Mouse (Mus musculus) neural tube, embryonic 13.5 days (tissue): ENCODE measurements around the gene Elmo1. TPM values are rescaled to one million over a fixed set of nuclear protein-coding genes. Genes with fewer than 3 reads are reported as not detected.

Experiments used
- ATAC-seq: fragments of 200-750 bp; cut with Nextera tagmentation; 2 replicates; pipeline ENCODE4 v1.8.0; 2017; ENCODE audit warnings: low read depth, mild to moderate bottlenecking, moderate TSS enrichment, moderate library complexity
- H3K27ac ChIP-seq: fragments of 300-500 bp; sonication (generic); replicated peaks from 2 replicates; pipeline ENCODE4 v1.5.1; 2015; ENCODE audit warnings: moderate library complexity, mild to moderate bottlenecking, inconsistent platforms
- H3K27me3 ChIP-seq: fragments of 300-500 bp; sonication (generic); 2 replicates; pipeline ENCODE4 v1.6.1; 2015; ENCODE audit warnings: mild to moderate bottlenecking, inconsistent platforms
- H3K36me3 ChIP-seq: fragments of 300-500 bp; sonication (generic); 2 replicates; pipeline ENCODE4 v1.6.1; 2015; ENCODE audit warnings: mild to moderate bottlenecking, inconsistent platforms
- H3K4me1 ChIP-seq: fragments of 300-500 bp; sonication (generic); replicated peaks from 2 replicates; pipeline ENCODE4 v1.6.1; 2015; ENCODE audit warnings: inconsistent platforms
- H3K4me2 ChIP-seq: fragments of 300-500 bp; sonication (generic); 2 replicates; pipeline ENCODE4 v1.6.1; 2015; ENCODE audit warnings: inconsistent platforms, mild to moderate bottlenecking, moderate library complexity
- H3K4me3 ChIP-seq: fragments of 300-500 bp; sonication (generic); 2 replicates; pipeline ENCODE4 v1.5.1; 2015; ENCODE audit warnings: mild to moderate bottlenecking, inconsistent platforms
- H3K9ac ChIP-seq: fragments of 300-500 bp; sonication (generic); 2 replicates; pipeline ENCODE4 v1.6.1; 2015; ENCODE audit warnings: moderate library complexity, mild to moderate bottlenecking, inconsistent platforms
- H3K9me3 ChIP-seq: fragments of 300-500 bp; sonication (generic); 2 replicates; pipeline ENCODE4 v1.6.1; 2016; ENCODE audit warnings: inconsistent platforms
- WGBS: fragments of 180-500 bp; shearing (Covaris S2); methylation state at CpG from one replicate; pipeline ENCODE4 v1.1.7; 2015; 5-methylcytosine and 5-hydroxymethylcytosine counted together
- polyA plus RNA-seq: library from polyadenylated mRNA; unstranded; fragments of >200 nt; fragmentation: Nextera tagmentation; extraction: Ambion mirVana; gene quantifications from 2 replicates; pipeline ENCODE4 v1.2.1, GENCODE M21; 2015

Gene Elmo1
- 48.4 and 53.3 TPM in 2 replicates for polyA plus RNA-seq

GRCm38 (mm10) chr13:20090133-20090710 is at the start of gene Elmo1:
TSS of gene Elmo1 (plus strand) at chr13:20090596.
- H3K27me3 ChIP-seq, result peaks cover 10% of the 10 kb centered on the region; the same call in 1 of the 2 replicates
- peak within 1 kb of the TSS; percentile 73 for H3K9ac ChIP-seq
- peak within 1 kb of the TSS; percentile 80 for H3K27ac ChIP-seq
- peak; percentile 73 for ATAC-seq
- H3K36me3 ChIP-seq, result no peaks in the 10 kb centered on the region
- peak within 1 kb of the TSS; percentile 87 for H3K4me2 ChIP-seq
- H3K4me3 ChIP-seq, result peak within 1 kb of the TSS; percentile 75
- peaks cover 3% of the 10 kb centered on the region; the same call in 1 of the 2 replicates for H3K9me3 ChIP-seq
- peaks cover 7% of the 10 kb centered on the region for H3K4me1 ChIP-seq
- under 1% methylated on average over 37 of the region's 49 CpGs for WGBS

- Histone ChIP-seq H3K4me2 (no peak overlapping the region), H3K9ac (no peak overlapping the region), H3K4me1 (peaks cover 6% of the 10 kb centered on the region; the same call in 1 of the 2 replicates), H3K27me3 (no peaks in the 10 kb centered on the region), H3K9me3 (no peaks in the 10 kb centered on the region), H3K36me3 (no peaks in the 10 kb centered on the region), H3K27ac (peak overlapping the region; percentile 56; the same call in 1 of the 2 replicates), H3K4me3 (no peak overlapping the region)
- WGBS, result 15% methylated on average over 2 of the region's 2 CpGs
- ATAC-seq, result peak; percentile 81
These were observed 49.1 kb upstream of the Elmo1 start for GRCm38 (mm10) chr13:20041169-20041830.

- Histone ChIP-seq H3K36me3 (no peaks in the 10 kb centered on the region), H3K4me2 (no peak overlapping the region), H3K27ac (no peak overlapping the region), H3K4me1 (peaks cover 6% of the 10 kb centered on the region; the same call in 1 of the 2 replicates), H3K9me3 (no peaks in the 10 kb centered on the region), H3K9ac (no peak overlapping the region), H3K4me3 (no peak overlapping the region), H3K27me3 (no peaks in the 10 kb centered on the region)
- no peak for ATAC-seq
- WGBS, result 81% methylated on average over 2 of the region's 2 CpGs
These were observed 47.5 kb upstream of the Elmo1 start for GRCm38 (mm10) chr13:20042856-20043255.

- WGBS, result 94% methylated on average over 2 of the region's 2 CpGs
- no peaks in the 10 kb centered on the region for H3K36me3 ChIP-seq
- no peak for ATAC-seq
- H3K9me3 ChIP-seq, result no peaks in the 10 kb centered on the region
- no peaks in the 10 kb centered on the region for H3K27me3 ChIP-seq
- H3K4me2 ChIP-seq, result no peak overlapping the region
- peaks cover 6% of the 10 kb centered on the region; the same call in 1 of the 2 replicates for H3K4me1 ChIP-seq
- no peak overlapping the region for H3K27ac ChIP-seq
- H3K4me3 ChIP-seq, result no peak overlapping the region
- no peak overlapping the region for H3K9ac ChIP-seq
These were observed 45.0 kb upstream of the Elmo1 start for GRCm38 (mm10) chr13:20045350-20045749.

GRCm38 (mm10) chr13:20045836-20046235 is 44.6 kb upstream of the Elmo1 start:
- no peak overlapping the region for H3K27ac ChIP-seq
- ATAC-seq, result no peak
- H3K36me3 ChIP-seq, result no peaks in the 10 kb centered on the region
- H3K27me3 ChIP-seq, result no peaks in the 10 kb centered on the region
- no peak overlapping the region for H3K4me2 ChIP-seq
- peaks cover 6% of the 10 kb centered on the region; the same call in 1 of the 2 replicates for H3K4me1 ChIP-seq
- no peak overlapping the region for H3K9ac ChIP-seq
- WGBS, result 66% methylated on average over 5 of the region's 5 CpGs
- no peak overlapping the region for H3K4me3 ChIP-seq
- H3K9me3 ChIP-seq, result no peaks in the 10 kb centered on the region

GRCm38 (mm10) chr13:20046406-20046805 is 44.0 kb upstream of the Elmo1 start:
- no peak overlapping the region for H3K4me3 ChIP-seq
- WGBS, result 81% methylated on average over 4 of the region's 4 CpGs
- ATAC-seq, result no peak
- no peak overlapping the region for H3K9ac ChIP-seq
- no peak overlapping the region for H3K27ac ChIP-seq
- H3K36me3 ChIP-seq, result no peaks in the 10 kb centered on the region
- H3K4me2 ChIP-seq, result no peak overlapping the region
- no peaks in the 10 kb centered on the region for H3K27me3 ChIP-seq
- H3K4me1 ChIP-seq, result peaks cover 1% of the 10 kb centered on the region; the same call in 1 of the 2 replicates
- H3K9me3 ChIP-seq, result no peaks in the 10 kb centered on the region

GRCm38 (mm10) chr13:20047926-20048836 is 42.2 kb upstream of the Elmo1 start:
- Histone ChIP-seq H3K9me3 (no peaks in the 10 kb centered on the region), H3K27me3 (no peaks in the 10 kb centered on the region), H3K36me3 (no peaks in the 10 kb centered on the region), H3K4me1 (no peaks in the 10 kb centered on the region), H3K4me2 (no peak overlapping the region), H3K9ac (no peak overlapping the region), H3K27ac (no peak overlapping the region), H3K4me3 (no peak overlapping the region)
- no peak for ATAC-seq
- WGBS, result 69% methylated on average over 14 of the region's 14 CpGs

- H3K4me2 ChIP-seq, result no peak overlapping the region
- WGBS, result 56% methylated on average over 2 of the region's 2 CpGs
These were observed 41.6 kb upstream of the Elmo1 start for GRCm38 (mm10) chr13:20048837-20049160.

GRCm38 (mm10) chr13:20049654-20050053 is 40.7 kb upstream of the Elmo1 start:
- Histone ChIP-seq H3K27me3 (no peaks in the 10 kb centered on the region), H3K4me3 (no peak overlapping the region), H3K4me2 (no peak overlapping the region), H3K9me3 (no peaks in the 10 kb centered on the region), H3K4me1 (no peaks in the 10 kb centered on the region), H3K27ac (no peak overlapping the region), H3K9ac (no peak overlapping the region), H3K36me3 (no peaks in the 10 kb centered on the region)
- ATAC-seq, result no peak
- WGBS, result 75% methylated on average over 8 of the region's 8 CpGs

More at GRCm38 (mm10) chr13:20048837-20049160, 41.6 kb upstream of the Elmo1 start:
- Histone ChIP-seq H3K4me1 (no peaks in the 10 kb centered on the region), H3K27me3 (no peaks in the 10 kb centered on the region), H3K36me3 (no peaks in the 10 kb centered on the region), H3K9ac (no peak overlapping the region), H3K4me3 (no peak overlapping the region), H3K27ac (no peak overlapping the region), H3K9me3 (no peaks in the 10 kb centered on the region)
- no peak for ATAC-seq

GRCm38 (mm10) chr13:20050149-20050548 is 40.2 kb upstream of the Elmo1 start:
- H3K27ac ChIP-seq, result no peak overlapping the region
- no peak for ATAC-seq
- H3K9ac ChIP-seq, result no peak overlapping the region
- no peaks in the 10 kb centered on the region for H3K27me3 ChIP-seq
- no peaks in the 10 kb centered on the region for H3K36me3 ChIP-seq
- H3K4me3 ChIP-seq, result no peak overlapping the region
- H3K9me3 ChIP-seq, result no peaks in the 10 kb centered on the region
- 92% methylated on average over 10 of the region's 10 CpGs for WGBS
- no peaks in the 10 kb centered on the region for H3K4me1 ChIP-seq
- H3K4me2 ChIP-seq, result no peak overlapping the region

GRCm38 (mm10) chr13:20057926-20058325 is 32.5 kb upstream of the Elmo1 start:
- Histone ChIP-seq H3K36me3 (no peaks in the 10 kb centered on the region), H3K9ac (no peak overlapping the region), H3K27me3 (no peaks in the 10 kb centered on the region), H3K27ac (no peak overlapping the region), H3K9me3 (no peaks in the 10 kb centered on the region), H3K4me3 (no peak overlapping the region), H3K4me2 (no peak overlapping the region), H3K4me1 (no peaks in the 10 kb centered on the region)
- 85% methylated on average over 1 of the region's 1 CpGs for WGBS
- no peak for ATAC-seq

- H3K9me3 ChIP-seq, result no peaks in the 10 kb centered on the region
- H3K4me2 ChIP-seq, result no peak overlapping the region
- no peaks in the 10 kb centered on the region for H3K4me1 ChIP-seq
- no peaks in the 10 kb centered on the region for H3K27me3 ChIP-seq
- no peak overlapping the region for H3K4me3 ChIP-seq
- no peak overlapping the region for H3K9ac ChIP-seq
- no peak overlapping the region for H3K27ac ChIP-seq
- WGBS, result 78% methylated on average over 5 of the region's 5 CpGs
- no peaks in the 10 kb centered on the region for H3K36me3 ChIP-seq
- no peak for ATAC-seq
These were observed 29.4 kb upstream of the Elmo1 start for GRCm38 (mm10) chr13:20061031-20061430.
